Mouse (Mus musculus) adrenal gland, postnatal 4 days (tissue): ENCODE data around the gene Man2a2. TPM values are rescaled to one million over a fixed set of nuclear protein-coding genes. Genes with fewer than 3 reads are reported as not detected.
"Not testable (repeated sequence)": the region's sequence is repeated elsewhere in the genome, so short reads cannot be mapped to it uniquely, and the experiment has no call there.

Experiments used
- DNase-seq, 2 experiments: peaks; one replicate each; pipeline ENCODE4 v3.0.0; 2021 to 2022; ENCODE audit warnings: low spot score in 2 of 2, mixed read lengths in 2 of 2
- total RNA-seq, 2 experiments: library from RNA; stranded (reverse); gene quantifications; 2 replicates each; pipeline ENCODE4 v1.2.3; 2021

Man2a2 gene
- total RNA-seq, 2 experiments from 2014 or later, result 106 to 111 TPM

- no peak for DNase-seq
These were observed 30.1 kb upstream of the Man2a2 start for GRCm38 (mm10) chr7:80401041-80401859.

GRCm38 (mm10) chr7:80400571-80400970, 29.4 kb upstream of the Man2a2 start:
- DNase-seq, result no peak

- DNase-seq, result no peak
These were observed 28.9 kb upstream of the Man2a2 start for GRCm38 (mm10) chr7:80400099-80400498.

- DNase-seq, result no peak
These were observed 27.7 kb upstream of the Man2a2 start for GRCm38 (mm10) chr7:80398654-80399444.

- DNase-seq, result no peak
These were observed 26.8 kb upstream of the Man2a2 start for GRCm38 (mm10) chr7:80397986-80398385.

- DNase-seq, result not testable (repeated sequence)
These were observed 25.3 kb upstream of the Man2a2 start for GRCm38 (mm10) chr7:80396427-80396826.

GRCm38 (mm10) chr7:80394600-80394999, 23.4 kb upstream of the Man2a2 start:
- DNase-seq, result no peak

GRCm38 (mm10) chr7:80392119-80392518, 20.9 kb upstream of the Man2a2 start:
- no peak for DNase-seq

GRCm38 (mm10) chr7:80387633-80388543, 16.7 kb upstream of the Man2a2 start, which contains the start of gene Fes:
Fes (minus strand) TSS chr7:80387946.
- peak in 1 of 2 experiments; percentile 47 for DNase-seq

- DNase-seq, result no peak
These were observed 16.0 kb upstream of the Man2a2 start for GRCm38 (mm10) chr7:80387033-80387632.

- DNase-seq, result peak; percentile 75 to 82
These were observed 15.2 kb upstream of the Man2a2 start for GRCm38 (mm10) chr7:80386235-80386930.

- no peak for DNase-seq
These were observed 11.7 kb upstream of the Man2a2 start for GRCm38 (mm10) chr7:80382919-80383318.

- DNase-seq, result no peak
These were observed 8.4 kb upstream of the Man2a2 start for GRCm38 (mm10) chr7:80379531-80379930.

- DNase-seq, result peak in 1 of 2 experiments; percentile 58
These were observed 6.3 kb upstream of the Man2a2 start for GRCm38 (mm10) chr7:80377471-80377870.

- no peak for DNase-seq
These were observed 5.0 kb upstream of the Man2a2 start for GRCm38 (mm10) chr7:80376192-80376591.

- no peak for DNase-seq
These were observed 4.3 kb upstream of the Man2a2 start for GRCm38 (mm10) chr7:80375376-80376039.

GRCm38 (mm10) chr7:80374733-80375132, 3.6 kb upstream of the Man2a2 start:
- no peak for DNase-seq

GRCm38 (mm10) chr7:80374280-80374679, 3.1 kb upstream of the Man2a2 start:
- no peak for DNase-seq

GRCm38 (mm10) chr7:80373850-80374249, 2.7 kb upstream of the Man2a2 start:
- DNase-seq, result no peak
